Mouse (Mus musculus): ENCODE results near the gene Cd300c2. TPM values are rescaled to one million over a fixed set of nuclear protein-coding genes. Genes with fewer than 3 reads are reported as not detected.
"Not testable (repeated sequence)": the region's sequence is repeated elsewhere in the genome, so short reads cannot be mapped to it uniquely, and the experiment has no call there.

The Cd300c2 gene
- polyA plus RNA-seq (2012; rRNA removed) = 26.0 and 32.8 TPM in 2 replicates

DNA sequence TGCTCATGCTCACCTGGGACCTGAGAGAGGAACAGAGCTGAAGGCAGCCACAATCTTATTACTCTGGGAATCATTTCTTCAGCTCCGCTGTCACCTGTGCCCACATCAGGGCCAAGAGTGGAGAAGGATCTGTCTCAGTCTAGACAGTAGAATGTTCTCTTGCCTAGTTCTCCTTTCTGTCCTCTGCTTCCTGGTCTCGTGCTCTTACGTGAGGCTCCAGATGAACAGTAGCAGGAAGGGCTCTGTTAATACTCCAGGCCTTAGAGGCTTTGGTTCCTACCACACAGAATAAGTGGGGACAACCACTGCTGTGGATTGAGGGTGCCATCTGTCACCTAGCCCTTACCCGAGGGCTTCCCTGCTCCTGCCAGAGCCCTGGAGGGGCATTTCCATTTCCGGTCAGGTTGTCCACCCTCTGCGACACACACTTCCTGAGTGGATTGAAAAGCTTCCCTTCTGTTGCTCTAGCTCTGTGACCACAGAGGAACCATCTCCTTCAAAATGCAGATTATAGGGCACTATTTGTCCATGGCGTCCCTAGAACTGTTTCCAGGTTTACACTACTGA lies at the start of gene Cd300c2:
Gene Cd300c2 (minus strand): TSS at position 407 of the 567 bp plus-strand sequence.
- WGBS = 40% methylated on average over 7 of the region's 7 CpGs
- H3K27ac ChIP-seq (ENCODE audit: insufficient read depth, low read length) = peak within 1 kb of the TSS; percentile 67
- TF ChIP-seq POLR2A (IDR thresholded peaks at IDR 0.05; ENCODE audit: low read depth, low read length) = no peak
- no peak for TF ChIP-seq CTCF (IDR thresholded peaks at IDR 0.05; ENCODE audit: extremely low read depth, insufficient read depth, insufficient read length, insufficient replicate concordance)
- no peaks in the 10 kb centered on the region for H3K27me3 ChIP-seq (ENCODE audit: control insufficient read depth, insufficient read depth, low read length)
- no peaks in the 10 kb centered on the region; the same call in 1 of the 2 replicates for H3K4me1 ChIP-seq (ENCODE audit: control insufficient read depth, insufficient read depth, insufficient read length)
- H3K36me3 ChIP-seq (ENCODE audit: control insufficient read depth, insufficient read depth, low read length) = no peaks in the 10 kb centered on the region
- DNase-seq (ENCODE audit: low read depth in 1 of 2, low spot score in 2 of 2) = no peak
- H3K4me3 ChIP-seq (ENCODE audit: extremely low read depth, insufficient read depth, insufficient read length) = peak within 1 kb of the TSS; percentile 5; the same call in 1 of the 2 replicates

- no peaks in the 10 kb centered on the region for H3K36me3 ChIP-seq (ENCODE audit: control insufficient read depth, insufficient read depth, low read length)
- 40% methylated on average over 3 of the region's 3 CpGs for WGBS
Measured at GRCm38 (mm10) chr11:115049282-115049895, 47.7 kb upstream of the Cd300c2 start.

GRCm38 (mm10) chr11:115048259-115048658 lies 46.6 kb upstream of the Cd300c2 start, which contains the start of gene Cd300ld3:
Gene Cd300ld3 (minus strand): TSS chr11:115048409.
- H3K4me3 ChIP-seq (ENCODE audit: extremely low read depth, insufficient read depth, insufficient read length) = no peak within 1 kb of the TSS
- H3K36me3 ChIP-seq (ENCODE audit: control insufficient read depth, insufficient read depth, low read length) = no peaks in the 10 kb centered on the region
- no peaks in the 10 kb centered on the region for H3K4me1 ChIP-seq (ENCODE audit: control insufficient read depth, insufficient read depth, insufficient read length)
- TF ChIP-seq POLR2A (IDR thresholded peaks at IDR 0.05; ENCODE audit: low read depth, low read length) = no peak
- TF ChIP-seq CTCF (IDR thresholded peaks at IDR 0.05; ENCODE audit: extremely low read depth, insufficient read depth, insufficient read length, insufficient replicate concordance) = no peak
- H3K27ac ChIP-seq (ENCODE audit: insufficient read depth, low read length) = no peak within 1 kb of the TSS
- DNase-seq (ENCODE audit: low read depth in 1 of 2, low spot score in 2 of 2) = no peak
- no peaks in the 10 kb centered on the region for H3K27me3 ChIP-seq (ENCODE audit: control insufficient read depth, insufficient read depth, low read length)
- WGBS = 43% methylated on average over 2 of the region's 2 CpGs

More at GRCm38 (mm10) chr11:115049282-115049895, 47.7 kb upstream of the Cd300c2 start:
- Histone ChIP-seq H3K4me1 (ENCODE audit: control insufficient read depth, insufficient read depth, insufficient read length) (no peaks in the 10 kb centered on the region), H3K27me3 (ENCODE audit: control insufficient read depth, insufficient read depth, low read length) (no peaks in the 10 kb centered on the region), H3K27ac (ENCODE audit: insufficient read depth, low read length) (no peak overlapping the region), H3K4me3 (ENCODE audit: extremely low read depth, insufficient read depth, insufficient read length) (no peak overlapping the region)
- TF ChIP-seq CTCF (IDR thresholded peaks at IDR 0.05; ENCODE audit: extremely low read depth, insufficient read depth, insufficient read length, insufficient replicate concordance) (no peak), POLR2A (IDR thresholded peaks at IDR 0.05; ENCODE audit: low read depth, low read length) (no peak)
- no peak for DNase-seq (ENCODE audit: low read depth in 1 of 2, low spot score in 2 of 2)

GRCm38 (mm10) chr11:115037669-115038068 lies 36.0 kb upstream of the Cd300c2 start, which contains the start of gene Cd300ld5:
Gene Cd300ld5 (minus strand): TSS chr11:115037769.
- H3K4me1 ChIP-seq (ENCODE audit: control insufficient read depth, insufficient read depth, insufficient read length); H3K4me3 ChIP-seq (ENCODE audit: extremely low read depth, insufficient read depth, insufficient read length); H3K27me3 ChIP-seq (ENCODE audit: control insufficient read depth, insufficient read depth, low read length); H3K36me3 ChIP-seq (ENCODE audit: control insufficient read depth, insufficient read depth, low read length); H3K27ac ChIP-seq (ENCODE audit: insufficient read depth, low read length); DNase-seq (ENCODE audit: low read depth in 1 of 2, low spot score in 2 of 2): not testable (repeated sequence)
- no CpG with 5 or more reads among the region's 6 CpGs for WGBS

DNA sequence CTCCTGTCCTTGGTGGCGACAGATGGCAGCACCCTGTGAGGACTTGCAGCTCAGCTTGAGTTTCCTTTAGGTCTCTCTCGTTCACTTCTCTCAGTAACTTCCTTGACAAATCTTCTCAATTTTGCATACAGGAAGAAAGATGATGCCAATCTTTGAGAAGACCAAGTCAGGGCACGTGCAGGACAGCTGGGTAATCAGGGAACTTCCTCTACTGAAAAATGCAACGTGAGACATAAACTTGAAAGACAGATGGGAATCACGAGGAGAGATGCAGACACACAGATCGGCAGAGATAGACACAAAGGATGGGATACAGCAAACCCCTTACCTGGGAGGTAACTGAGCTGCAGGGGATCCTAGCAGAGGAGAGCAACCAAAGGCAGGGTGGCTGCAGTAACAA lies 25.2 kb upstream of the Cd300c2 start, which contains the start of gene Cd300ld4:
Gene Cd300ld4 (minus strand): TSS at position 101 of the 400 bp plus-strand sequence.
- no CpG with 5 or more reads among the region's 6 CpGs for WGBS
- not testable (repeated sequence) for H3K36me3 ChIP-seq (ENCODE audit: control insufficient read depth, insufficient read depth, low read length); H3K27ac ChIP-seq (ENCODE audit: insufficient read depth, low read length); H3K4me3 ChIP-seq (ENCODE audit: extremely low read depth, insufficient read depth, insufficient read length); H3K27me3 ChIP-seq (ENCODE audit: control insufficient read depth, insufficient read depth, low read length); H3K4me1 ChIP-seq (ENCODE audit: control insufficient read depth, insufficient read depth, insufficient read length); DNase-seq (ENCODE audit: low read depth in 1 of 2, low spot score in 2 of 2)

DNA sequence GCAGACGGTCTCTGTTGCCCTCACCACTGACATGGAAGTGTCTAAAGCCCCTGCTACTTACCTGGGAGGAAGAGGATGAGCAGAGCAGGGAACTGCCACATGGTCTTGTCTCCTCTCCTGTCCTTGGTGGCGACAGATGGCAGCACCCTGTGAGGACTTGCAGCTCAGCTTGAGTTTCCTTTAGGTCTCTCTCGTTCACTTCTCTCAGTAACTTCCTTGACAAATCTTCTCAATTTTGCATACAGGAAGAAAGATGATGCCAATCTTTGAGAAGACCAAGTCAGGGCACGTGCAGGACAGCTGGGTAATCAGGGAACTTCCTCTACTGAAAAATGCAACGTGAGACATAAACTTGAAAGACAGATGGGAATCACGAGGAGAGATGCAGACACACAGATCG lies 14.4 kb upstream of the Cd300c2 start, which contains the start of gene Cd300ld2:
Gene Cd300ld2 (minus strand): TSS at position 101 of the 400 bp plus-strand sequence.
- not testable (repeated sequence) for H3K27me3 ChIP-seq (ENCODE audit: control insufficient read depth, insufficient read depth, low read length); H3K27ac ChIP-seq (ENCODE audit: insufficient read depth, low read length); H3K4me1 ChIP-seq (ENCODE audit: control insufficient read depth, insufficient read depth, insufficient read length); H3K36me3 ChIP-seq (ENCODE audit: control insufficient read depth, insufficient read depth, low read length); H3K4me3 ChIP-seq (ENCODE audit: extremely low read depth, insufficient read depth, insufficient read length); DNase-seq (ENCODE audit: low read depth in 1 of 2, low spot score in 2 of 2)
- no CpG with 5 or more reads among the region's 7 CpGs for WGBS

- Histone ChIP-seq H3K27ac (ENCODE audit: insufficient read depth, low read length) (peak overlapping the region; percentile 72), H3K36me3 (ENCODE audit: control insufficient read depth, insufficient read depth, low read length) (no peaks in the 10 kb centered on the region), H3K27me3 (ENCODE audit: control insufficient read depth, insufficient read depth, low read length) (no peaks in the 10 kb centered on the region), H3K4me1 (ENCODE audit: control insufficient read depth, insufficient read depth, insufficient read length) (no peaks in the 10 kb centered on the region; the same call in 1 of the 2 replicates), H3K4me3 (ENCODE audit: extremely low read depth, insufficient read depth, insufficient read length) (no peak overlapping the region)
- no peak for DNase-seq (ENCODE audit: low read depth in 1 of 2, low spot score in 2 of 2)
- 18% methylated on average over 5 of the region's 5 CpGs for WGBS
- TF ChIP-seq POLR2A (IDR thresholded peaks at IDR 0.05; ENCODE audit: low read depth, low read length) (no peak), CTCF (IDR thresholded peaks at IDR 0.05; ENCODE audit: extremely low read depth, insufficient read depth, insufficient read length, insufficient replicate concordance) (no peak)
Measured at GRCm38 (mm10) chr11:115004070-115004469, 2.4 kb upstream of the Cd300c2 start.

All from spleen, adult 2 months (tissue).